Mouse (Mus musculus): ENCODE data around the gene Tpm3.
A peak's percentile ranks its signal among the peaks of the same experiment; 100 is the strongest.
"Not testable (repeated sequence)": the region's sequence is repeated elsewhere in the genome, so short reads cannot be mapped to it uniquely, and the experiment has no call there.

The Tpm3 gene

GRCm38 (mm10) chr3:90083698-90084324 is 11.4 kb downstream of the Tpm3 start:
- DNase-seq (ENCODE audit: low read depth in 2 of 2, low spot score in 2 of 2) = no peak

- no peak for DNase-seq (ENCODE audit: low read depth in 2 of 2, low spot score in 2 of 2)
Measured at GRCm38 (mm10) chr3:90084790-90085189, 12.3 kb downstream of the Tpm3 start.

GRCm38 (mm10) chr3:90085281-90085680 is 12.8 kb downstream of the Tpm3 start:
- no peak for DNase-seq (ENCODE audit: low read depth in 2 of 2, low spot score in 2 of 2)

GRCm38 (mm10) chr3:90086068-90086467 is 13.6 kb downstream of the Tpm3 start:
- no peak for DNase-seq (ENCODE audit: low read depth in 2 of 2, low spot score in 2 of 2)

GRCm38 (mm10) chr3:90088617-90089016 is 16.2 kb downstream of the Tpm3 start:
- DNase-seq (ENCODE audit: low read depth in 2 of 2, low spot score in 2 of 2) = no peak

- DNase-seq (ENCODE audit: low read depth in 2 of 2, low spot score in 2 of 2) = no peak
Measured at GRCm38 (mm10) chr3:90090892-90091291, 18.4 kb downstream of the Tpm3 start.

- no peak for DNase-seq (ENCODE audit: low read depth in 2 of 2, low spot score in 2 of 2)
Measured at GRCm38 (mm10) chr3:90094453-90094852, 22.0 kb downstream of the Tpm3 start.

GRCm38 (mm10) chr3:90097928-90098327 is 25.5 kb downstream of the Tpm3 start:
- no peak for DNase-seq (ENCODE audit: low read depth in 2 of 2, low spot score in 2 of 2)

- no peak for DNase-seq (ENCODE audit: low read depth in 2 of 2, low spot score in 2 of 2)
Measured at GRCm38 (mm10) chr3:90101010-90101409, 28.6 kb downstream of the Tpm3 start.

- no peak for DNase-seq (ENCODE audit: low read depth in 2 of 2, low spot score in 2 of 2)
Measured at GRCm38 (mm10) chr3:90101673-90102072, 29.2 kb downstream of the Tpm3 start.

GRCm38 (mm10) chr3:90102239-90102638 is 29.8 kb downstream of the Tpm3 start:
- no peak for DNase-seq (ENCODE audit: low read depth in 2 of 2, low spot score in 2 of 2)

- DNase-seq (ENCODE audit: low read depth in 2 of 2, low spot score in 2 of 2) = no peak
Measured at GRCm38 (mm10) chr3:90103176-90103575, 30.7 kb downstream of the Tpm3 start.

- no peak for DNase-seq (ENCODE audit: low read depth in 2 of 2, low spot score in 2 of 2)
Measured at GRCm38 (mm10) chr3:90103938-90104337, 31.5 kb downstream of the Tpm3 start, which contains the start of gene Nup210l. Gene Nup210l (plus strand): TSS chr3:90104132.

- DNase-seq (ENCODE audit: low read depth in 2 of 2, low spot score in 2 of 2) = no peak
Measured at GRCm38 (mm10) chr3:90111706-90112105, 39.3 kb downstream of the Tpm3 start.

GRCm38 (mm10) chr3:90114342-90114741 is 41.9 kb downstream of the Tpm3 start:
- DNase-seq (ENCODE audit: low read depth in 2 of 2, low spot score in 2 of 2) = peak in 1 of 2 experiments; percentile 19

GRCm38 (mm10) chr3:90115526-90115925 is 43.1 kb downstream of the Tpm3 start:
- no peak for DNase-seq (ENCODE audit: low read depth in 2 of 2, low spot score in 2 of 2)

GRCm38 (mm10) chr3:90118132-90118790 is 45.8 kb downstream of the Tpm3 start:
- DNase-seq (ENCODE audit: low read depth in 2 of 2, low spot score in 2 of 2) = no peak

- DNase-seq (ENCODE audit: low read depth in 2 of 2, low spot score in 2 of 2) = not testable (repeated sequence)
Measured at GRCm38 (mm10) chr3:90122036-90122435, 49.6 kb downstream of the Tpm3 start.

- DNase-seq (ENCODE audit: low read depth in 2 of 2, low spot score in 2 of 2) = no peak
Measured at GRCm38 (mm10) chr3:90125710-90126109, 53.3 kb downstream of the Tpm3 start.

GRCm38 (mm10) chr3:90127881-90128280 is 55.4 kb downstream of the Tpm3 start:
- no peak for DNase-seq (ENCODE audit: low read depth in 2 of 2, low spot score in 2 of 2)

- DNase-seq (ENCODE audit: low read depth in 2 of 2, low spot score in 2 of 2) = no peak
Measured at GRCm38 (mm10) chr3:90132745-90133144, 60.3 kb downstream of the Tpm3 start.

- DNase-seq (ENCODE audit: low read depth in 2 of 2, low spot score in 2 of 2) = no peak
Measured at GRCm38 (mm10) chr3:90133331-90133730, 60.9 kb downstream of the Tpm3 start.

- DNase-seq (ENCODE audit: low read depth in 2 of 2, low spot score in 2 of 2) = no peak
Measured at GRCm38 (mm10) chr3:90134483-90134882, 62.0 kb downstream of the Tpm3 start.

All from CD8-positive naive resting alpha-beta T cell, adult 2 months (primary cell).